Mouse (Mus musculus): ENCODE measurements around the gene Strip2. TPM values are rescaled to one million over a fixed set of nuclear protein-coding genes. Genes with fewer than 3 reads are reported as not detected.

The Strip2 gene
- total RNA-seq, 1 experiment from 2014 or later: not detected

DNA sequence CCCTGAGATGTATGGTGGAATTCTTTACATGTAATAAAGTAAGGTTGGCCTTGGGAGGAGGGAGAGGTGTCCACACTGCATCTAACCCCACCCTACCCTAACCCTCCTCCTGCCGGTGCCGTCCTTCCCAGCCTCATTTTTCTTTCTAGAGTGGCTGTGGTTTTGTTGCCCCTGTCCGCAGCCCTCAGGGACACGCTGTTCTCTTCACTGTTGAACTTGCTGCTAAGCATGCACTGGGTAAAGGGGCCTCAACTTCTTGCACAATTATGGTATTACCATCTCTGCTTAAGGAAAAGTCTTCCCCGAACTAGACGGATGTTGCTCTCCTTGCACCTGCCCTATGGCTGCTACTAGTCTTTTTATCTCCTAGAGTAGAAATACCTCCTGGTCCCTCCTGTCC lies 69.2 kb downstream of the Strip2 start:
- no peak for ATAC-seq (ENCODE audit: extremely low read depth, insufficient number of reproducible peaks, low FRiP score, poor library complexity, severe bottlenecking)

- no peak for ATAC-seq (ENCODE audit: extremely low read depth, insufficient number of reproducible peaks, low FRiP score, poor library complexity, severe bottlenecking)
These were observed 70.4 kb downstream of the Strip2 start for GRCm38 (mm10) chr6:29987246-29987645.

GRCm38 (mm10) chr6:29998140-29998539 lies 81.3 kb downstream of the Strip2 start:
- no peak for ATAC-seq (ENCODE audit: extremely low read depth, insufficient number of reproducible peaks, low FRiP score, poor library complexity, severe bottlenecking)

GRCm38 (mm10) chr6:29998771-29999170 lies 82.0 kb downstream of the Strip2 start:
- ATAC-seq (ENCODE audit: extremely low read depth, insufficient number of reproducible peaks, low FRiP score, poor library complexity, severe bottlenecking): no peak

GRCm38 (mm10) chr6:30002628-30003027 lies 85.8 kb downstream of the Strip2 start:
- no peak for ATAC-seq (ENCODE audit: extremely low read depth, insufficient number of reproducible peaks, low FRiP score, poor library complexity, severe bottlenecking)

- ATAC-seq (ENCODE audit: extremely low read depth, insufficient number of reproducible peaks, low FRiP score, poor library complexity, severe bottlenecking): no peak
These were observed 89.0 kb downstream of the Strip2 start for GRCm38 (mm10) chr6:30005851-30006250.

DNA sequence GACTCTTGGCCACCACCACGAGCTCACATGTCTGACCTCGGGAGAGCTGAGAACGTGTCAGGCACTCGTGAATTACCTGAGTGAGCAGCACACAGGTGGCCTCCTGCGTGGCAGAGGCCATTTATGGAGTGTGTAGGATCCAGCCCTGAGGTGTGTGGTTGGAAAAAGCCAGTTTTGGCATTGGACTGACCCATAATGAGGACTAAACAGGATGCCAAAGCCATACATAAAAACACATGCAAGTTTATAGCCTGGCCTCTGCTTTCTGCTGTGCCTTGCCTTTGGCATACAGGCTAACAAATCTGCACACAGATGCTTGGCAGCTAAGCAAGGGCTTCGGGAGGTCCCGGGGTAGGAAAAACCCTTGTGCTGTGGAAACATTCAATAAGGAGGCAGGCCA lies 92.4 kb downstream of the Strip2 start:
- no peak for ATAC-seq (ENCODE audit: extremely low read depth, insufficient number of reproducible peaks, low FRiP score, poor library complexity, severe bottlenecking)

Other genes with a start within 250 kb of the Strip2 start
- 2.0 and 2.2 TPM in 2 replicates for gene Tspan33, start 222.8 kb upstream of the Strip2 start, total RNA-seq (2017)
- gene Smo, start 181.5 kb upstream of the Strip2 start, total RNA-seq (2017): 0.12 TPM in 1 of 2 replicates, not detected in the other
- gene Ahcyl2, start 149.0 kb upstream of the Strip2 start, total RNA-seq (2017): 30.8 and 53.1 TPM in 2 replicates
- 91.0 and 106 TPM in 2 replicates for gene Nrf1, start 131.0 kb downstream of the Strip2 start, total RNA-seq (2017)

Measured in neutrophil, adult 5-6 weeks (primary cell).